Mouse (Mus musculus) lung, adult 2 months (tissue): ENCODE data around the gene Pirb.

Experiments used
- CTCF ChIP-seq: fragments of 200-500 bp; IDR thresholded peaks from 2 replicates; pipeline ENCODE4 v1.5.1; 2011; ENCODE audit warnings: mild to moderate bottlenecking, low read length, control low read depth; ENCODE audit not compliant: insufficient read depth
- POLR2A ChIP-seq: fragments of 200-500 bp; IDR thresholded peaks from 2 replicates; pipeline ENCODE4 v1.6.1; 2011; ENCODE audit warnings: low read depth, mild to moderate bottlenecking, control low read depth, low read length, borderline replicate concordance; ENCODE audit errors: extremely low read depth

DNA sequence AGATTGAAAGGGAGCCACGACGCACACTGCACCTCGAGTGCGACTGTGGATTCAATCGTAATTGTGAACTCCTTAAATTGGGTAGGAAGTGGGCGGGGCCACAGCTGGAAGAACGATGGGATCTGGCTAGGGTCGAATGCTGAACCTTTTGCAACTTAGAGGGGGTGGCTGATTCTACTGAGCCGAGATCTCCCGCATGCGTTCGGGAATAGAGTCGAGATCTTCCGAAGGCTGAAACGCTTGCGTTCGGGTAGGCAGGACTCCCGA, 26.4 kb downstream of the Pirb start:
- TF ChIP-seq CTCF (no peak), POLR2A (no peak)
